Mouse (Mus musculus): Measurements from ENCODE around the gene Slc26a3. TPM values are rescaled to one million over a fixed set of nuclear protein-coding genes. Genes with fewer than 3 reads are reported as not detected.

Slc26a3 gene
- total and polyA plus RNA-seq, 3 experiments: 0.07 TPM; not detected in 2

DNA sequence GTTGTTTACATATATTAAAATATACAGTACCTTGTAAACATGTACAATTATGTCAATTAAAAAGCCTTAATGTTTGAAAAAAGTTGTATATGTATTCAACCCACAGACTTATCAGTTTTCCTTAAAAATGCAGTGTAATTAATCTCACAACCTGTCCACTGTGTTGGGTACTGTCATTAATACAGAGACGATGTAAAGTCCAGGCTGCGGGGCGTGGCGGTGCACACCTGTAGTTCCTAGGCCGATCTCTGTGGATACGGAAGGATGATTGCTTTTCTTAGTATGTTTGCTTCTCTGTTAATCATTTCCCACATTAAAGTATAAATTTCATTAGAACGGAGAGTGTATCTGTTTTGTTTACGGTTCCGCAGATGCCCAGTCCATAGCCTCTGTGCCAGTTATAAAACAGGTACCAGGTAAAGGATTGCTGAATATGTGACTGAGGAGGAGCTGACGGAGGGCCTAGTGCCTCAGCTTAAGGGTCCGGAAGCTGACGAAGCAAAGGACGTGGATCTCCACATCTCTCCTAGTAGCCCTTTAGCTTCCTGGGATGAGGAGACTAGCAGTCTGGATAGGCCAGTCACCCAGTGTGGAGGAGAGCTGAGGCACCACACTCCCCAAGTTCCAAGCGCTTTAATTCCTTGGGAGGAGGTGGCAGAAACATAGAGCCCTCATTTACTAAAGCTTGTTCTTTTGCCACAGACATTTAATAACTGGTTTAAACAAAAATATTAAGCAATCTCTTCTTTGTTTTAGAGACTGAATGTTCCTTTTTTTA lies 122.2 kb downstream of the Slc26a3 start:
- Histone ChIP-seq H3K27ac (ENCODE audit: control insufficient read depth, low read depth, low read length) (no peak overlapping the region), H3K9me3 (replicated peaks; ENCODE audit: insufficient read depth, low read length) (no peaks in the 10 kb centered on the region), H3K4me3 (ENCODE audit: control insufficient read depth in 1 of 2, insufficient read depth in 1 of 2, low read depth in 2 of 2, low read length in 2 of 2) (no peak overlapping the region), H3K36me3 (ENCODE audit: control insufficient read depth in 1 of 2, insufficient read depth in 2 of 2, low read length in 2 of 2) (peaks cover 0 to 4% of the 10 kb centered on the region in 2 experiments; a peak in 2 of 4 replicates), H3K9ac (ENCODE audit: control insufficient read depth, low read depth, low read length, poor library complexity, severe bottlenecking) (no peak overlapping the region), H3K27me3 (ENCODE audit: control insufficient read depth in 1 of 2, insufficient read depth in 2 of 2, low read length in 2 of 2) (no peaks in the 10 kb centered on the region), H3K79me2 (ENCODE audit: control insufficient read depth, insufficient read depth, low read length, poor library complexity) (no peaks in the 10 kb centered on the region), H3K4me1 (ENCODE audit: control insufficient read depth in 1 of 2, insufficient read depth in 2 of 2, low read length in 2 of 2) (peaks cover 2 to 3% of the 10 kb centered on the region in 2 experiments; a peak in 2 of 4 replicates)
- TF ChIP-seq ZC3H11A (IDR thresholded peaks at IDR 0.05; ENCODE audit: low read depth, low read length) (no peak), JUND (IDR thresholded peaks at IDR 0.05; ENCODE audit: low read depth, low read length) (no peak), POLR2A (IDR thresholded peaks at IDR 0.05; ENCODE audit: control insufficient read depth in 1 of 2, insufficient read depth in 1 of 2, low read depth in 1 of 2, low read length in 2 of 2, poor library complexity in 1 of 2) (no peak)
- DNase-seq (ENCODE audit: low read depth, low spot score): no peak

DNA sequence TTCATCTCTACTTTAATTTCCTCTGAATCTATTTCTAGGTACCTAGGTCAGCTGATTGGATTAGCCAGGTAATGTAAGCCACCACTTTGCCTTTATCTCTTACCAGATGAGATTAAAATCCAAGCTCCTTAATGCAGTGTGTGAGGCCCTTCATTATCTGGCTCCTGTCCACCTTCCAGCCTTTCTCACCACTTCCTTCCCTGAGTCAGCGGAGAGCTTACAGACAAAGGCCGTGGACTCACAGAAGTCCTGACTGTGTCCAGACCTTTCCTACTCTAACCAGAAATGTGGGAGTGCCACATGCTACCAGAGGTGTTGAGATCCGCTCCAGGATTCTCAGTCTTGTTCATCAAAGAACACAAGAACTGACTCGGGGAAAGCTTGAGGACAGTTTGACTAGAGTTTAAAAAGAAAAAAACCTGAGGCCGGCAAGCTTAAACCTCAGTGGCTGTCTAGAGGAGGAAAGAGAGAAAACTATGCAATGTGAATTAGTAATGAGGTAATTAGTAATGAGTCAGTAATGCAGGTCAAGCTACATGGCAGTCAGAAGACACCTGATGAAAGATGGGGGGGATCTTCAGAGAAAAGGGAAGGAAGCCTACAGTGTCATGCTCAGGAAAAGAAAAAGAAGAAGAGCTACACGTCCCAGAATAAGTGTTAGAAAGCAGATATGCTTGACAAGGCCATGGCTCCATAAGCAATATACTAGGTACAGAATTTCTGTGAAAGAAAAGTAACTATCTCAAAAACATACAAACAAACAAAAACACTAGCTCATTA lies 123.2 kb downstream of the Slc26a3 start:
- Histone ChIP-seq H3K9ac (ENCODE audit: control insufficient read depth, low read depth, low read length, poor library complexity, severe bottlenecking) (no peak overlapping the region), H3K36me3 (ENCODE audit: control insufficient read depth in 1 of 2, insufficient read depth in 2 of 2, low read length in 2 of 2) (peaks cover 0 to 4% of the 10 kb centered on the region in 2 experiments; a peak in 2 of 4 replicates), H3K4me1 (ENCODE audit: control insufficient read depth in 1 of 2, insufficient read depth in 2 of 2, low read length in 2 of 2) (peaks cover 2 to 3% of the 10 kb centered on the region in 2 experiments; a peak in 2 of 4 replicates), H3K27me3 (ENCODE audit: control insufficient read depth in 1 of 2, insufficient read depth in 2 of 2, low read length in 2 of 2) (no peaks in the 10 kb centered on the region), H3K9me3 (replicated peaks; ENCODE audit: insufficient read depth, low read length) (no peaks in the 10 kb centered on the region), H3K4me3 (ENCODE audit: control insufficient read depth in 1 of 2, insufficient read depth in 1 of 2, low read depth in 2 of 2, low read length in 2 of 2) (no peak overlapping the region), H3K27ac (ENCODE audit: control insufficient read depth, low read depth, low read length) (no peak overlapping the region), H3K79me2 (ENCODE audit: control insufficient read depth, insufficient read depth, low read length, poor library complexity) (no peaks in the 10 kb centered on the region)
- TF ChIP-seq GATA1 (IDR thresholded peaks at IDR 0.05; ENCODE audit: low read depth, low read length) (peak; percentile 33), RCOR1 (IDR thresholded peaks at IDR 0.05; ENCODE audit: low read depth, low read length) (no peak)
- DNase-seq (ENCODE audit: low read depth, low spot score): peak; percentile 24

DNA sequence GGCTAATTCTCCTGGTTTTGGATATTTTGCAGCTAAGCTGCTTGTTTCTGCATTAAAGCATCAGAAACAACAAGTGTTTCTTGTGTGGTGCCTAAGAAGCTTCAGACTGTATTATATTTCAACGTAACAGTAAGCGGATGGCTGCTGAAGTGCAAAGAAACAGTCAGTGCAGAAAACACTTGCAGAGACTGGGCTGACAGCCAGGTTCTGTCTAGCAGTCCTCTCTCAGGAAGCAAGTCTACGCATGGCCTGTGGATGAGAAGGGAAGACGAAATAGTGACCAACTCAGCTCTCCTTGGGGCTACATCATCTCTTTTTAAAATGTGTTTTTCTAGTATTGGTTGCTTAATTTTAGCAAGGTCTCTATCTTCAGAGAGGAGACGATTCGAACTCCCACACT lies 129.4 kb downstream of the Slc26a3 start:
- no peak for TF ChIP-seq GABPA (IDR thresholded peaks at IDR 0.05; ENCODE audit: low read depth, low read length)
- TF ChIP-seq ZKSCAN1 (IDR thresholded peaks at IDR 0.05; ENCODE audit: low read depth, low read length): no peak
- TF ChIP-seq ZNF384 (IDR thresholded peaks at IDR 0.05; ENCODE audit: low read depth, low read length): no peak
- TF ChIP-seq MAZ (IDR thresholded peaks at IDR 0.05; ENCODE audit: low read depth, low read length): no peak
- no peak for TF ChIP-seq SMC3 (IDR thresholded peaks at IDR 0.05; ENCODE audit: low read depth, low read length)
- no peak for TF ChIP-seq MEF2A (IDR thresholded peaks at IDR 0.05; ENCODE audit: extremely low read depth, insufficient replicate concordance, low read depth, low read length, poor library complexity, severe bottlenecking)
- no peak for TF ChIP-seq E2F4 (IDR thresholded peaks at IDR 0.05; ENCODE audit: borderline replicate concordance, low read depth, low read length)
- no peaks in the 10 kb centered on the region for H3K9me3 ChIP-seq (replicated peaks; ENCODE audit: insufficient read depth, low read length)

More for the DNA sequence above, 129.4 kb downstream of the Slc26a3 start:
- Histone ChIP-seq H3K27ac (ENCODE audit: control insufficient read depth, low read depth, low read length) (no peak overlapping the region), H3K9ac (ENCODE audit: control insufficient read depth, low read depth, low read length, poor library complexity, severe bottlenecking) (no peak overlapping the region), H3K4me3 (ENCODE audit: control insufficient read depth in 1 of 2, insufficient read depth in 1 of 2, low read depth in 2 of 2, low read length in 2 of 2) (no peak overlapping the region), H3K79me2 (ENCODE audit: control insufficient read depth, insufficient read depth, low read length, poor library complexity) (no peaks in the 10 kb centered on the region), H3K36me3 (ENCODE audit: control insufficient read depth in 1 of 2, insufficient read depth in 2 of 2, low read length in 2 of 2) (no peaks in the 10 kb centered on the region), H3K27me3 (ENCODE audit: control insufficient read depth in 1 of 2, insufficient read depth in 2 of 2, low read length in 2 of 2) (no peaks in the 10 kb centered on the region), H3K4me1 (ENCODE audit: control insufficient read depth in 1 of 2, insufficient read depth in 2 of 2, low read length in 2 of 2) (no peaks in the 10 kb centered on the region)
- no peak for DNase-seq (ENCODE audit: low read depth, low spot score)
